Mouse (Mus musculus) spleen, adult 2 months (tissue): ENCODE results near the gene Asb10. TPM values are rescaled to one million over a fixed set of nuclear protein-coding genes. Genes with fewer than 3 reads are reported as not detected.

Experiments
- DNase-seq, 2 experiments: peaks; one replicate each; pipeline versions ENCODE4 v3.0.0 to v3.0.0-alpha.2; 2012 to 2021; ENCODE audit warnings: low spot score in 2 of 2, low read depth in 1 of 2
- H3K27ac ChIP-seq: fragments of 200-500 bp; 2 replicates; pipeline ENCODE4 v1.5.1; 2012; ENCODE audit warnings: low read length, inconsistent platforms; ENCODE audit not compliant: insufficient read depth
- H3K27me3 ChIP-seq: fragments of 200-500 bp; 2 replicates; pipeline ENCODE4 v1.6.1; 2012; ENCODE audit warnings: mild to moderate bottlenecking, moderate library complexity, low read length, inconsistent platforms; ENCODE audit not compliant: control insufficient read depth, insufficient read depth
- H3K36me3 ChIP-seq: fragments of 200-500 bp; 2 replicates; pipeline ENCODE4 v1.6.1; 2012; ENCODE audit warnings: mild to moderate bottlenecking, low read length, inconsistent platforms; ENCODE audit not compliant: control insufficient read depth, insufficient read depth
- H3K4me1 ChIP-seq: fragments of 200-500 bp; 2 replicates; pipeline ENCODE4 v1.6.1; 2011; ENCODE audit warnings: inconsistent platforms; ENCODE audit not compliant: control insufficient read depth, insufficient read depth, insufficient read length
- H3K4me3 ChIP-seq: fragments of 200-500 bp; 2 replicates; pipeline ENCODE4 v1.5.1; 2011; ENCODE audit warnings: mild to moderate bottlenecking, inconsistent platforms; ENCODE audit not compliant: insufficient read depth, insufficient read length; ENCODE audit errors: extremely low read depth
- CTCF ChIP-seq: fragments of 200-500 bp; IDR thresholded peaks from 2 replicates; pipeline ENCODE4 v1.5.1; 2011; ENCODE audit warnings: mild to moderate bottlenecking, inconsistent platforms; ENCODE audit not compliant: insufficient read depth, insufficient read length, insufficient replicate concordance; ENCODE audit errors: extremely low read depth
- POLR2A ChIP-seq: fragments of 200-500 bp; IDR thresholded peaks from 2 replicates; pipeline ENCODE4 v1.6.1; 2011; ENCODE audit warnings: low read depth, low read length, inconsistent platforms
- WGBS: fragments of 180-500 bp; shearing (Covaris S2); methylation state at CpG from one replicate; pipeline ENCODE4 v1.1.7; 2018; 5-methylcytosine and 5-hydroxymethylcytosine counted together
- polyA plus RNA-seq: library from polyadenylated mRNA; depleted of rRNA; stranded (reverse); fragments of >200 nt; gene quantifications from 2 replicates; pipeline ENCODE4 v1.2.3, GENCODE M21; 2012

The Asb10 gene
- polyA plus RNA-seq, 1 experiment = 0.07 TPM

DNA sequence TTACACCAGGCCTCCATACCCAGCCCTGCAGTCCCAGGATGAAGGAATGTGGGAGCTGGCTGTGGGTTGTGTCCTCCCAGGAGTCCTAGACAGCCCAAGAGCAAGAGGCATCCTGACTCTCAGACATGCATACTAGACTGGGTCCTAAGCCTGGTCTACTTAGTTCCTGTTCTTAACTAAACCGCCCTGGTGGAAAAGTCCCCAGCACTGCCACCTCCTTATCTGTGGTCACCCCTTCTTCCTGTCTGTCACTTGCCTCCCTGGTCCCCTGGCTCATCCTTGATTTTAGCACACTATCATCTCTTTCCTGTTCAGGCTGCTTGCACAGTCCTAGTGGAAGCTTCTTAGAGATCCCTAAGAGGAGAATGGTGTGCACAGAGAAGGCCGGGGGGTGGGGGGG, 35.3 kb downstream of the Asb10 start:
- WGBS = 34% methylated on average over 2 of the region's 2 CpGs
- Histone ChIP-seq H3K4me1 (0 out of 2 replicates have a peak, but pooled peaks cover 3% of the 10 kb centered on the region), H3K36me3 (peaks cover 11% of the 10 kb centered on the region), H3K27me3 (no peaks in the 10 kb centered on the region), H3K27ac (no peak overlapping the region), H3K4me3 (no peak overlapping the region)
- no peak for TF ChIP-seq CTCF
- TF ChIP-seq POLR2A = no peak
- DNase-seq = no peak

DNA sequence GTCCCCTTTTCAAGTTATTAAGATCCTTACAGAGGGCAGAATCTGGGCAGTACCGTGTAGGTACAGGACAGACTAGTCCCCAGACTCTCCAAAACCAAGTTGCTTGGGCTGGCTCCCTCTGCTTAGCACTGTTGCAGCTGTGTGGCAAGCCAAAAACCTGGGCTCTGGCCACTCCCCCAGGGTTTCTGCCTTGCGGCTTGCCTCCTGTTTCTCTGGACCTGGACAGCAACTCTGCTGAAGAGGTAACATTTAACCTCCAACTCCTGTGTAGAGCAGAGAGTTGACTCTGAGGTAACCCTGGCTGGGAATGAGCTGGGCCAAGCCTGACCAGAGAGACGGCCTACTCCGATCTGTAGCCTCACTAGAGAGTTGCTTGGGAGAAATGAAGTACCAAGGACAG, 38.0 kb downstream of the Asb10 start:
- no peak for TF ChIP-seq CTCF
- no peak for TF ChIP-seq POLR2A
- peaks cover 25% of the 10 kb centered on the region for H3K36me3 ChIP-seq
- H3K4me3 ChIP-seq = no peak overlapping the region
- H3K27ac ChIP-seq = no peak overlapping the region
- 87% methylated on average over 4 of the region's 4 CpGs for WGBS
- DNase-seq = no peak
- 0 out of 2 replicates have a peak, but pooled peaks cover 3% of the 10 kb centered on the region for H3K4me1 ChIP-seq
- H3K27me3 ChIP-seq = no peaks in the 10 kb centered on the region

DNA sequence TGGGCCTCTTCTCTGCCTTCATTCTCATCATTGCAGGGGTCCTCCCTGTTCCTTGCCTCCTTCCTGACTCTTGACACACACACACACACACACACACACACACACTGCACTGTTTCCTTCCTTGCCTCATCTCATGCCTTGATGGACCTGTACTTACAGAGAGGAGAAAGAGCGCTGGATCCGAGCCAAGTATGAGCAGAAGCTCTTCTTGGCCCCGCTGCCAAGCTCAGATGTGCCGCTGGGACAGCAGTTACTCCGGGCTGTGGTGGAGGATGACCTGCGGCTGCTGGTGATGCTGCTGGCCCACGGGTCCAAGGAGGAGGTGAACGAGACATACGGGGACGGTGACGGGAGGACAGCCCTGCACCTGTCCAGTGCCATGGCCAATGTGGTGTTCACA, 39.9 kb downstream of the Asb10 start:
- Histone ChIP-seq H3K36me3 (peaks cover 32% of the 10 kb centered on the region), H3K27ac (no peak overlapping the region), H3K4me3 (no peak overlapping the region), H3K4me1 (0 out of 2 replicates have a peak, but pooled peaks cover 3% of the 10 kb centered on the region), H3K27me3 (no peaks in the 10 kb centered on the region)
- TF ChIP-seq CTCF (no peak), POLR2A (no peak)
- DNase-seq = no peak
- 93% methylated on average over 11 of the region's 11 CpGs for WGBS

DNA sequence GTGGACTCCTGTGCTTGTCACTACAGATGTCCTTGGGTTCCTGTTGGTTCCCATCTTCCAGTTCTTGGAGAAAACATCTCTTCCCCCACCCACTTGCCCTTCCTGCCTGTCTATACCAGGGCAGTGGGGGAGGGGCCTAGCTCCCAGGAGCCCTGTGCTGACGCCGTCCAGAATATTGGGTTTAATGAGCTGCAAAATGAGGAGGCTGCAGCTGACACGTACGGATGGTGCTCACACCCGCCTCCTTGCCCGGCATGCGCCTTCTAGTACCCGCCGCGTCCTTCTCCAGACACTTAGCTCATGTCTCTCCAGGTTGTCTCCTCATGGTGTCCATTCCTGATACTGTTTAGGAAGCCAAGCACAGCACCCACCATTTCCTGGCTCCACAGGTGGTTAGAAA, 41.7 kb downstream of the Asb10 start:
- no peak overlapping the region for H3K27ac ChIP-seq
- WGBS = 97% methylated on average over 10 of the region's 10 CpGs
- H3K4me3 ChIP-seq = no peak overlapping the region
- TF ChIP-seq POLR2A (no peak), CTCF (no peak)
- H3K4me1 ChIP-seq = no peaks in the 10 kb centered on the region
- DNase-seq = no peak
- peaks cover 36% of the 10 kb centered on the region for H3K36me3 ChIP-seq
- H3K27me3 ChIP-seq = no peaks in the 10 kb centered on the region

DNA sequence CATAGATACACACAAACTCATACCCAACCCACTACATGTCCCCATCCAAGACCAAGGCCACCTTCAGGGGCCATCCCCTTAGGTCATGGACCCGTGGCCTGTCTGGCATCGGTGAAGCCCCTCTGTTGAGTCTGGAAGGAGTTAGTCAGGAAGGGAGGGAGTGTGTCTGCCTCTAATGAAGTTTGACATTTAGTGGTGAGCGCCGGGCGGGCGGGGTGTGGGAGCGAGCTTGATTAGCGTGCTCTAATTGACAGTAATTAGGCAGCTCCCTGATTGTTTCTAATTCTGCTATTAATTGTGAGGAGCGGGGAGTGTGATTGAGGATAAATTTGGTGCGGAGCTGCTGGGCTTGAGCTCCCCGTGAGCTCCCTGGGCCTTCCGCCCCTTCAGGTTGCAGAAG, 43.3 kb downstream of the Asb10 start:
- Histone ChIP-seq H3K4me1 (no peaks in the 10 kb centered on the region), H3K27ac (no peak overlapping the region), H3K36me3 (peaks cover 39% of the 10 kb centered on the region), H3K4me3 (no peak overlapping the region), H3K27me3 (no peaks in the 10 kb centered on the region)
- DNase-seq = no peak
- TF ChIP-seq POLR2A (no peak), CTCF (no peak)
- WGBS = 92% methylated on average over 12 of the region's 12 CpGs

DNA sequence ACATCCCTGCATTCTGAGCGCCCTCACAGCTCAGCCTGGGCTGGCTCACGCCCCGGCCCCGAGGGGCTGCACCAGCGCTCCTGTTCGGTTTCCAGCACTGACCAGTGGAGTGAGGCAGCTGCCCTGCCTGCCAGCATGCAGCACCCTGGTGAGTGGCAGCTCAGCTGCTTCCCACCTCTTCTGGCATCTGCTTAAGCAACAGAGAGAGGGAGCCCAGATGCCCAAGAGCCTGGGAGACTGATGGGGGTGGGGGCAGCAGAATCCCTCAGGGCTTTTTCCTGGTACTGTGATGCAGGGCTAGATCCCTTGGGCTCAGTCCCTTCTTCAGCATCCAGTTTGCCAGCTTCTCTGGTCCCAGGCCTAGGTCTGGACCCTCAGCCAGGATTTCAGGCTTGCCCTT, 44.0 kb downstream of the Asb10 start:
- no peak overlapping the region for H3K4me3 ChIP-seq
- whole genome bisulfite sequencing = 95% methylated on average over 6 of the region's 6 CpGs
- H3K4me1 ChIP-seq = no peaks in the 10 kb centered on the region
- H3K27me3 ChIP-seq = no peaks in the 10 kb centered on the region
- TF ChIP-seq POLR2A = no peak
- TF ChIP-seq CTCF = no peak
- H3K27ac ChIP-seq = no peak overlapping the region
- H3K36me3 ChIP-seq = peaks cover 40% of the 10 kb centered on the region
- no peak for DNase-seq

DNA sequence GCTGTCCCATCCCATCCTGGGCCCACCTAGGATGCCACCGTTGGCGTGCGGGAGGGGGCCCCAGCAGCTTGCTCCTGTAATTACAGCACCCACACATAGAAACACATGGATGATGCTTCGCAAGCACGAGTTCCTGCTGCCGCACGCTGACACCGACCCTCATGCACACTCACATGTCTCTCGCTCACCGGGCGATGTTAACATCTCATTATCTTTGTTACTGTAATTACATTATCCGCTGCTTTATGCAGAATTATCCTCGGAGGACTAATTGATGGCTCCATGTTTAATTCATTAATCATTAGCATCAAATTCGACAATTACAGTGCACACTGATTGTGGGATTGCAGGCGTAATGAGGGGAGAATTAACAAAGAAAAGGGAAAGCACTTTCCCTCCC, 45.8 kb downstream of the Asb10 start:
- Histone ChIP-seq H3K36me3 (peaks cover 31% of the 10 kb centered on the region), H3K27me3 (no peaks in the 10 kb centered on the region), H3K4me3 (no peak overlapping the region), H3K4me1 (no peaks in the 10 kb centered on the region), H3K27ac (no peak overlapping the region)
- 96% methylated on average over 15 of the region's 15 CpGs for WGBS
- TF ChIP-seq CTCF = no peak
- no peak for TF ChIP-seq POLR2A
- no peak for DNase-seq
